Mouse (Mus musculus) CD4-positive, CD25-positive, alpha-beta regulatory T cell, adult 9 weeks (primary cell): ENCODE measurements around the gene Vps4b. TPM values are rescaled to one million over a fixed set of nuclear protein-coding genes. Genes with fewer than 3 reads are reported as not detected.

Experiments used
- polyA plus RNA-seq: library from polyadenylated mRNA; unstranded; fragments of 100-300 nt; shearing (Covaris generic); gene quantifications from one replicate; pipeline ENCODE4 v1.2.1, GENCODE M21; 2017

Vps4b gene
- 124 TPM for polyA plus RNA-seq

DNA sequence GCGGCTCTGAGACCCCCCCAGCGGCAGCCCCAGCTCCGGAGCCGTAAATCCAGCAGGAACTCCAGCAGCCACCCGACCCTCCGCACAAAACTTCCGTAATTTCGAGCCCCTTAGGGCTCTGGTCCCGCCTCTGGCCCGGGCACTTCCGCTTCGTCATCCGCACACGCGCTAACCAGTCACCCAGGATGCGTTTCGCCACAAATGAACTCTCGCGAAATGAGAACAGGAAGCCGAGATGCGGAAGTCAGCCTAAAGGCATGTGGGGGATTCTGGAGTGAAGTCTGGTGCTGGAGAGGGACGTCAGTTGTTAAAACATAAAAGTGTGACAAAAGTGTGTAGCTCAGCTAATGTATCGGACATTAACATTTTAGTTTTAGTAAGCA lies at the start of gene Vps4b:
TSS of gene Vps4b (minus strand) at position 187 of the 383 bp plus-strand sequence.

DNA sequence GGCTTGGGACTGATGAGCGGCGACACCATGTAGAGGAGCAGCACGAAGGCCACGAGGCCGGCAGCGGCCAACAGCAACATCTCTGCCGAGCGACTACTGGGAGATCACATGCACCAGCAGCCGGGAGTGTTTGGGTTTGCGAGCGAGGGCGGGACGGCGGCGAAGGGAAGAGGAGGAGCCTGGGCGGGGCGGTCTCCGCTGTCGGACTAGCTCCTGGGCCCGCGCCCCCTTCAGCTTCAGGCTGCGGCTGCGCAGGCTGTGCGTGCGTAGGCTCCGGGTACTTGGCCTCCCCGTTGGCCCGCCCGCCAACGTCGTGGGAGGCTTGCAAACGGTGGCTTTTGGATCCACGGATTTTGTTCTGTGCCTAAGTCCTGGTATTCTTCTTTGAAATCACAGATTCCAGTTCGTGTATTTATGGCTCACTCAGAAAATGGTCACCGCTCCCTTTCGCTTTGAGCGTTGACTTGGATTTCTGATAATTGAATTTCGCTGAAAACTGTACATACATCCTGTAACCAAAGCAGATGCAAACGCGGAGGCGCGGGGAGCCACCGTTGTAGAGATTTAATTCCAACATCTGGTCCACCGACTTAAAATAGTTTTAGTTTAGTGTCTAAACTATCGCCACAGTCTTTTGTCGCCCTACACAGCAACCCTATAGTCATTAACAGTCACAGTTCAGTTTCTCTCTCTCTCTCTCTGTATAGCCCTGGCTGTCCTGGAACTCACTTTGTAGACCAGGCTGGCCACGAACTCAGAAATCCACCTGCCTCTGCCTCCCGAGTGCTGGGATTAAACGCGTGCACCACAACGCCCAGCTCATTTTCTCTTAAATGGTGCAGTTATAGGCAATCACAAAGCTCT lies 36.7 kb downstream of the Vps4b start, which contains the start of gene Kdsr:
TSS of gene Kdsr (minus strand) at position 156 of the 864 bp plus-strand sequence.

Other genes starting within 250 kb of the Vps4b start
- 209 TPM for gene Bcl2, start 82.5 kb downstream of the Vps4b start, polyA plus RNA-seq
- gene Kdsr, start 37.0 kb downstream of the Vps4b start, polyA plus RNA-seq, result 36.0 TPM
- gene Serpinb5, start 64.4 kb upstream of the Vps4b start, polyA plus RNA-seq, result not detected
- not detected for gene Serpinb12, start 137.7 kb upstream of the Vps4b start, polyA plus RNA-seq
- gene Serpinb13, start 184.3 kb upstream of the Vps4b start, polyA plus RNA-seq, result not detected